Mouse (Mus musculus) spleen, adult 2 months (tissue): ENCODE measurements around the gene Cnn3. TPM values are rescaled to one million over a fixed set of nuclear protein-coding genes. Genes with fewer than 3 reads are reported as not detected.

Source experiments
- DNase-seq, 2 experiments: peaks; one replicate each; pipeline versions ENCODE4 v3.0.0 to v3.0.0-alpha.2; 2012 to 2021; ENCODE audit warnings: low spot score in 2 of 2, low read depth in 1 of 2
- H3K27ac ChIP-seq: fragments of 200-500 bp; 2 replicates; pipeline ENCODE4 v1.5.1; 2012; ENCODE audit warnings: low read length, inconsistent platforms; ENCODE audit not compliant: insufficient read depth
- H3K27me3 ChIP-seq: fragments of 200-500 bp; 2 replicates; pipeline ENCODE4 v1.6.1; 2012; ENCODE audit warnings: mild to moderate bottlenecking, moderate library complexity, low read length, inconsistent platforms; ENCODE audit not compliant: control insufficient read depth, insufficient read depth
- H3K36me3 ChIP-seq: fragments of 200-500 bp; 2 replicates; pipeline ENCODE4 v1.6.1; 2012; ENCODE audit warnings: mild to moderate bottlenecking, low read length, inconsistent platforms; ENCODE audit not compliant: control insufficient read depth, insufficient read depth
- H3K4me1 ChIP-seq: fragments of 200-500 bp; 2 replicates; pipeline ENCODE4 v1.6.1; 2011; ENCODE audit warnings: inconsistent platforms; ENCODE audit not compliant: control insufficient read depth, insufficient read depth, insufficient read length
- H3K4me3 ChIP-seq: fragments of 200-500 bp; 2 replicates; pipeline ENCODE4 v1.5.1; 2011; ENCODE audit warnings: mild to moderate bottlenecking, inconsistent platforms; ENCODE audit not compliant: insufficient read depth, insufficient read length; ENCODE audit errors: extremely low read depth
- CTCF ChIP-seq: fragments of 200-500 bp; IDR thresholded peaks from 2 replicates; pipeline ENCODE4 v1.5.1; 2011; ENCODE audit warnings: mild to moderate bottlenecking, inconsistent platforms; ENCODE audit not compliant: insufficient read depth, insufficient read length, insufficient replicate concordance; ENCODE audit errors: extremely low read depth
- POLR2A ChIP-seq: fragments of 200-500 bp; IDR thresholded peaks from 2 replicates; pipeline ENCODE4 v1.6.1; 2011; ENCODE audit warnings: low read depth, low read length, inconsistent platforms
- WGBS: fragments of 180-500 bp; shearing (Covaris S2); methylation state at CpG from one replicate; pipeline ENCODE4 v1.1.7; 2018; 5-methylcytosine and 5-hydroxymethylcytosine counted together
- polyA plus RNA-seq: library from polyadenylated mRNA; depleted of rRNA; stranded (reverse); fragments of >200 nt; gene quantifications from 2 replicates; pipeline ENCODE4 v1.2.3, GENCODE M21; 2012

The Cnn3 gene
- polyA plus RNA-seq, 1 experiment = 55.7 TPM

GRCm38 (mm10) chr3:121405101-121405500 lies 21.2 kb upstream of the Cnn3 start:
- Histone ChIP-seq H3K27ac (no peak overlapping the region), H3K4me1 (no peaks in the 10 kb centered on the region), H3K4me3 (no peak overlapping the region), H3K27me3 (no peaks in the 10 kb centered on the region), H3K36me3 (no peaks in the 10 kb centered on the region)
- TF ChIP-seq POLR2A = no peak
- no peak for DNase-seq
- 93% methylated on average over 5 of the region's 5 CpGs for WGBS

GRCm38 (mm10) chr3:121407417-121407816 lies 18.9 kb upstream of the Cnn3 start:
- H3K27ac ChIP-seq = no peak overlapping the region
- no peaks in the 10 kb centered on the region for H3K4me1 ChIP-seq
- 90% methylated on average over 9 of the region's 9 CpGs for WGBS
- no peaks in the 10 kb centered on the region for H3K27me3 ChIP-seq
- TF ChIP-seq CTCF (no peak), POLR2A (no peak)
- no peaks in the 10 kb centered on the region for H3K36me3 ChIP-seq
- DNase-seq = no peak
- no peak overlapping the region for H3K4me3 ChIP-seq

- DNase-seq = no peak
- H3K27me3 ChIP-seq = no peaks in the 10 kb centered on the region
- H3K27ac ChIP-seq = no peak overlapping the region
- 87% methylated on average over 3 of the region's 3 CpGs for WGBS
- no peak overlapping the region for H3K4me3 ChIP-seq
- TF ChIP-seq POLR2A (no peak), CTCF (no peak)
- no peaks in the 10 kb centered on the region for H3K36me3 ChIP-seq
- no peaks in the 10 kb centered on the region for H3K4me1 ChIP-seq
These were observed 17.9 kb upstream of the Cnn3 start for GRCm38 (mm10) chr3:121408386-121408785.

GRCm38 (mm10) chr3:121411450-121411849 lies 14.8 kb upstream of the Cnn3 start:
- Histone ChIP-seq H3K4me3 (no peak overlapping the region), H3K36me3 (no peaks in the 10 kb centered on the region), H3K4me1 (no peaks in the 10 kb centered on the region), H3K27ac (no peak overlapping the region), H3K27me3 (no peaks in the 10 kb centered on the region)
- WGBS = 90% methylated on average over 6 of the region's 6 CpGs
- no peak for DNase-seq
- TF ChIP-seq CTCF (no peak), POLR2A (no peak)

GRCm38 (mm10) chr3:121416171-121417154 lies 9.8 kb upstream of the Cnn3 start:
- WGBS = 79% methylated on average over 5 of the region's 5 CpGs
- Histone ChIP-seq H3K4me1 (no peaks in the 10 kb centered on the region), H3K36me3 (no peaks in the 10 kb centered on the region), H3K27ac (no peak overlapping the region), H3K27me3 (no peaks in the 10 kb centered on the region), H3K4me3 (no peak overlapping the region)
- DNase-seq = no peak
- TF ChIP-seq CTCF = no peak
- TF ChIP-seq POLR2A = no peak

GRCm38 (mm10) chr3:121417379-121418250 lies 8.7 kb upstream of the Cnn3 start:
- WGBS = 86% methylated on average over 14 of the region's 14 CpGs
- no peak overlapping the region for H3K27ac ChIP-seq
- H3K4me3 ChIP-seq = no peak overlapping the region
- TF ChIP-seq POLR2A (no peak), CTCF (no peak)
- no peaks in the 10 kb centered on the region for H3K27me3 ChIP-seq
- no peaks in the 10 kb centered on the region for H3K36me3 ChIP-seq
- DNase-seq = no peak
- no peaks in the 10 kb centered on the region for H3K4me1 ChIP-seq
